Mouse (Mus musculus) midbrain, postnatal 0 days (tissue): ENCODE results near the gene 4931428F04Rik. TPM values are rescaled to one million over a fixed set of nuclear protein-coding genes. Genes with fewer than 3 reads are reported as not detected.

Source experiments
- ATAC-seq: fragments of 200-750 bp; cut with Nextera tagmentation; 2 replicates; pipeline ENCODE4 v1.8.0; 2017; ENCODE audit warnings: moderate number of reproducible peaks, mild to moderate bottlenecking, moderate TSS enrichment, moderate library complexity; ENCODE audit not compliant: low FRiP score
- DNase-seq: peaks from one replicate; pipeline ENCODE4 v3.0.0-alpha.2; 2015; ENCODE audit warnings: low spot score
- H3K27ac ChIP-seq: fragments of 300-500 bp; sonication (generic); 2 replicates; pipeline ENCODE4 v1.5.1; 2014; ENCODE audit warnings: low read depth, mild to moderate bottlenecking, low read length, mixed read lengths
- H3K27me3 ChIP-seq: fragments of 300-500 bp; sonication (generic); 2 replicates; pipeline ENCODE4 v1.6.1; 2014; ENCODE audit warnings: low read length, control low read depth, mixed read lengths; ENCODE audit not compliant: insufficient read depth
- H3K36me3 ChIP-seq: fragments of 300-500 bp; sonication (generic); 2 replicates; pipeline ENCODE4 v1.6.1; 2014; ENCODE audit warnings: low read length, control low read depth, mixed read lengths; ENCODE audit not compliant: insufficient read depth
- H3K4me1 ChIP-seq: fragments of 300-500 bp; sonication (generic); 2 replicates; pipeline ENCODE4 v1.6.1; 2014; ENCODE audit warnings: mild to moderate bottlenecking, control low read depth, antibody characterized with exemption, low read length, mixed read lengths; ENCODE audit not compliant: insufficient read depth
- H3K4me2 ChIP-seq: fragments of 300-500 bp; sonication (generic); 2 replicates; pipeline ENCODE4 v1.6.1; 2014; ENCODE audit warnings: low read depth, mild to moderate bottlenecking, low read length, mixed read lengths; ENCODE audit not compliant: poor library complexity, severe bottlenecking
- H3K4me3 ChIP-seq: fragments of 300-500 bp; sonication (generic); 2 replicates; pipeline ENCODE4 v1.5.1; 2014; ENCODE audit warnings: low read depth, mild to moderate bottlenecking, low read length, moderate library complexity
- H3K9ac ChIP-seq: fragments of 300-500 bp; sonication (generic); replicated peaks from 2 replicates; pipeline ENCODE4 v1.6.1; 2014; ENCODE audit warnings: mild to moderate bottlenecking, low read length, moderate library complexity, mixed read lengths; ENCODE audit not compliant: poor library complexity, severe bottlenecking
- H3K9me3 ChIP-seq: fragments of 300-500 bp; sonication (generic); 2 replicates; pipeline ENCODE4 v1.6.1; 2016; ENCODE audit warnings: low read length, control low read depth
- CTCF ChIP-seq: IDR thresholded peaks from 2 replicates; pipeline ENCODE4 v1.5.1; 2016; ENCODE audit warnings: antibody characterized with exemption, mild to moderate bottlenecking
- WGBS: fragments of 180-500 bp; shearing (Covaris S2); extraction: QIAGEN DNeasy Blood & Tissue Kit; methylation state at CpG from one replicate; pipeline ENCODE4 v1.1.7; 2014; 5-methylcytosine and 5-hydroxymethylcytosine counted together
- polyA plus RNA-seq: library from polyadenylated mRNA; unstranded; fragments of >200 nt; fragmentation: Nextera tagmentation; extraction: Ambion mirVana; gene quantifications from 2 replicates; pipeline ENCODE4 v1.2.1, GENCODE M21; 2015
- total RNA-seq: library from RNA; depleted of rRNA; stranded (reverse); fragments of >200 nt; gene quantifications from 2 replicates; pipeline ENCODE4 v1.2.3, GENCODE M21; 2014

The 4931428F04Rik gene
- total and polyA plus RNA-seq, 2 experiments from 2014 or later, result 63.6 to 131 TPM

- peaks cover 69% of the 10 kb centered on the region for H3K27me3 ChIP-seq
- no peak overlapping the region for H3K9ac ChIP-seq
- H3K4me2 ChIP-seq, result peak overlapping the region; percentile 65
- no peak for TF ChIP-seq CTCF
- WGBS, result 3% methylated on average over 39 of the region's 39 CpGs
- H3K4me3 ChIP-seq, result peak overlapping the region; percentile 50; the same call in 1 of the 2 replicates
- ATAC-seq, result no peak
- H3K9me3 ChIP-seq, result no peaks in the 10 kb centered on the region
- no peak for DNase-seq
- H3K36me3 ChIP-seq, result no peaks in the 10 kb centered on the region
- H3K27ac ChIP-seq, result no peak overlapping the region
- 0 out of 2 replicates have a peak, but pooled peaks cover 6% of the 10 kb centered on the region for H3K4me1 ChIP-seq
These were observed 19.4 kb downstream of the 4931428F04Rik start for GRCm38 (mm10) chr8:105270101-105270915.

- peak within 1 kb of the TSS; percentile 44; the same call in 1 of the 2 replicates for H3K9ac ChIP-seq
- peak within 1 kb of the TSS; percentile 65 for H3K4me2 ChIP-seq
- no peaks in the 10 kb centered on the region for H3K36me3 ChIP-seq
- no peak for DNase-seq
- 0 out of 2 replicates have a peak, but pooled peaks cover 6% of the 10 kb centered on the region for H3K4me1 ChIP-seq
- TF ChIP-seq CTCF, result no peak
- WGBS, result under 1% methylated on average over 42 of the region's 42 CpGs
- no peak for ATAC-seq
- H3K9me3 ChIP-seq, result no peaks in the 10 kb centered on the region
- H3K27ac ChIP-seq, result 0 out of 2 replicates have a peak within 1 kb of the TSS, but pooled peaks have one; percentile 32
- peaks cover 70% of the 10 kb centered on the region for H3K27me3 ChIP-seq
- peak within 1 kb of the TSS; percentile 50 for H3K4me3 ChIP-seq
These were observed 20.2 kb downstream of the 4931428F04Rik start, which contains the start of gene Hsf4 for GRCm38 (mm10) chr8:105269461-105269947. TSS of gene Hsf4 (plus strand) at chr8:105269801.

- peak; percentile 9; the same call in 1 of the 2 replicates for ATAC-seq
These were observed 20.6 kb downstream of the 4931428F04Rik start for GRCm38 (mm10) chr8:105269075-105269458.

DNA sequence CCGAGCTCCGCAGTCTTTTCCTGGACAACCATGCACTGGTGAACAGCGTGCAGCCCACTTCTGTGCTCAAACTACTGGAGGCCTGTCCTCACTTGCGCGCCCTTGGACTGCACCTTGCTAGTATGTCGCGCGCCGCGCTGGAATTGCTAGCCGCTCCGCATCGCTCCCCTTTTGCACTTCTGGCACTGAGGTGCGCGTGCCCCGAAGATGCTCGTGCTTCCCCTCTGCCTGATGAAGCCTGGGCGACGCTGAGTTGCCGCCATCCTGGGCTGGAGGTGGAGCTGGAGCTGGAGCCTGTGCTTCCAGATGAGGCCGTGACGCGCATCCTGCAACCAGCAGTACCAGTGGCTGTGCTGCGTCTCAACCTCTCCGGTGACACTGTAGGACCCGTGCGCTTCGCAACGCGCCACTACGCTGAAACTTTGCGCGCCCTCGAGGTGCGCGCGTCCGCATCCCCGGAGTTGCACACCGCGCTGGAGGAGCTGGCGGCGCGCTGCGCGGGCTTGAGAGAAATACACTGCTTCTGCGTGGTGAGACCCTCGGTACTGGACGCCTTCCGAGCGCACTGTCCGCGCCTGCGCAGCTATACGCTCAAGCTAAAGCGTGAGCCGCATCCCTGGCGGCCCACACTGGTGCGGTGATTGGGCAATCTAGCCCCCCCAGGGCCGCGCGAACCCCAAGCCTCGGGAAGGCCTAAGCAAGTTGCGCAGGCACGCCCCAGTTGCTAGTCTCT is 21.2 kb downstream of the 4931428F04Rik start:
- peak; percentile 97 for DNase-seq
- 0 out of 2 replicates have a peak, but pooled peaks cover 6% of the 10 kb centered on the region for H3K4me1 ChIP-seq
- peak; percentile 89 for ATAC-seq

More at GRCm38 (mm10) chr8:105269075-105269458, 20.6 kb downstream of the 4931428F04Rik start:
- Histone ChIP-seq H3K27ac (no peak overlapping the region), H3K4me1 (0 out of 2 replicates have a peak, but pooled peaks cover 6% of the 10 kb centered on the region), H3K4me3 (peak overlapping the region; percentile 50), H3K36me3 (no peaks in the 10 kb centered on the region), H3K27me3 (peaks cover 69% of the 10 kb centered on the region), H3K9me3 (no peaks in the 10 kb centered on the region), H3K4me2 (peak overlapping the region; percentile 65), H3K9ac (peak overlapping the region; percentile 44; the same call in 1 of the 2 replicates)
- no peak for TF ChIP-seq CTCF
- DNase-seq, result no peak
- 0% methylated on average over 10 of the region's 10 CpGs for WGBS

GRCm38 (mm10) chr8:105266775-105267174 is 22.9 kb downstream of the 4931428F04Rik start:
- no peak for TF ChIP-seq CTCF
- Histone ChIP-seq H3K9ac (no peak overlapping the region), H3K27ac (no peak overlapping the region), H3K4me3 (no peak overlapping the region), H3K4me2 (no peak overlapping the region), H3K36me3 (no peaks in the 10 kb centered on the region), H3K4me1 (0 out of 2 replicates have a peak, but pooled peaks cover 6% of the 10 kb centered on the region), H3K27me3 (peaks cover 57% of the 10 kb centered on the region), H3K9me3 (no peaks in the 10 kb centered on the region)
- ATAC-seq, result no peak
- no peak for DNase-seq
- WGBS, result 12% methylated on average over 13 of the region's 13 CpGs

More for the DNA sequence above, 21.2 kb downstream of the 4931428F04Rik start:
- H3K9ac ChIP-seq, result peak overlapping the region; percentile 44
- WGBS, result under 1% methylated on average over 65 of the region's 65 CpGs
- H3K36me3 ChIP-seq, result no peaks in the 10 kb centered on the region
- H3K4me3 ChIP-seq, result peak overlapping the region; percentile 50
- no peak for TF ChIP-seq CTCF
- H3K9me3 ChIP-seq, result no peaks in the 10 kb centered on the region
- H3K4me2 ChIP-seq, result peak overlapping the region; percentile 65
- H3K27me3 ChIP-seq, result peaks cover 69% of the 10 kb centered on the region
- 0 out of 2 replicates have a peak overlapping the region, but pooled peaks have one; percentile 32 for H3K27ac ChIP-seq
